Mouse (Mus musculus) skeletal muscle tissue, postnatal 0 days (tissue): ENCODE measurements around the gene Toe1. TPM values are rescaled to one million over a fixed set of nuclear protein-coding genes. Genes with fewer than 3 reads are reported as not detected.

Experiments used
- polyA plus RNA-seq: library from polyadenylated mRNA; unstranded; fragments of >200 nt; fragmentation: Nextera tagmentation; extraction: Ambion mirVana; gene quantifications from 2 replicates; pipeline ENCODE4 v1.2.1, GENCODE M21; 2015

Toe1 gene
- 12.7 and 14.5 TPM in 2 replicates for polyA plus RNA-seq

GRCm38 (mm10) chr4:116807197-116808129 is at the start of gene Toe1, which contains the start of gene Mutyh:
Gene Toe1, minus strand, starts transcription at chr4:116807640.
Gene Mutyh, plus strand, starts transcription at chr4:116807723.

DNA sequence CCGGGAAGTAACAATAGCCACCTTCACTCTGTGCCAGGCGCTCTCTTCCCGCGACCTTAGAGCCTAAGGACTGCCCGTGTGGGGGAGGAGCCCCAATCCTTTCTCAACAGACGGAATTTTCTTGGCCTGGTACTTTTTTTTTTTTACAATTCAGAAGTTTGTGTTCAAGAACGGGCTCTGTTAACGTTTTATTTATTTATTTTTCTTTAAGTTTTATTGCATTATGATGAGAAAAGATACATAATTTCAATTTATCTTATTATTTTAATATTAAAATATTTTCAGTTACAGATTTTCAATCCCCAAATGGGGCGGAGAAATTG is 14.2 kb upstream of the Toe1 start, which contains the start of gene Hpdl:
Gene Hpdl (minus strand): TSS at position 14 of the 323 bp plus-strand sequence.

Other genes with a start within 250 kb of the Toe1 start
- 20.5 and 22.0 TPM in 2 replicates for gene Gpbp1l1, start 250.0 kb downstream of the Toe1 start, polyA plus RNA-seq
- gene Ccdc17, start 211.0 kb downstream of the Toe1 start, polyA plus RNA-seq = 3.6 and 4.7 TPM in 2 replicates
- gene Nasp, start 179.7 kb downstream of the Toe1 start, polyA plus RNA-seq = 19.7 and 26.7 TPM in 2 replicates
- gene Akr1a1, start 156.0 kb downstream of the Toe1 start, polyA plus RNA-seq = 409 and 505 TPM in 2 replicates
- gene Prdx1, start 122.1 kb downstream of the Toe1 start, polyA plus RNA-seq = 559 and 700 TPM in 2 replicates
- 21.8 and 23.0 TPM in 2 replicates for gene Mmachc, start 99.2 kb downstream of the Toe1 start, polyA plus RNA-seq
- gene Ccdc163, start 99.1 kb downstream of the Toe1 start, polyA plus RNA-seq = 9.9 and 11.5 TPM in 2 replicates
- gene Tesk2, start 86.7 kb downstream of the Toe1 start, polyA plus RNA-seq = 3.0 and 3.5 TPM in 2 replicates
- gene Mutyh, start 83 bp upstream of the Toe1 start, polyA plus RNA-seq = 4.4 and 5.4 TPM in 2 replicates
- gene Hpdl, start 14.1 kb upstream of the Toe1 start, polyA plus RNA-seq = 0.97 and 1.5 TPM in 2 replicates
- gene Zswim5, start 69.7 kb upstream of the Toe1 start, polyA plus RNA-seq = 0.02 and 0.03 TPM in 2 replicates
- gene Urod, start 186.8 kb upstream of the Toe1 start, polyA plus RNA-seq = 69.0 and 75.1 TPM in 2 replicates
- 8.5 and 8.8 TPM in 2 replicates for gene Hectd3, start 187.7 kb upstream of the Toe1 start, polyA plus RNA-seq
- gene Eif2b3, start 211.8 kb upstream of the Toe1 start, polyA plus RNA-seq = 31.1 and 33.3 TPM in 2 replicates